In the genomic region with DNA sequence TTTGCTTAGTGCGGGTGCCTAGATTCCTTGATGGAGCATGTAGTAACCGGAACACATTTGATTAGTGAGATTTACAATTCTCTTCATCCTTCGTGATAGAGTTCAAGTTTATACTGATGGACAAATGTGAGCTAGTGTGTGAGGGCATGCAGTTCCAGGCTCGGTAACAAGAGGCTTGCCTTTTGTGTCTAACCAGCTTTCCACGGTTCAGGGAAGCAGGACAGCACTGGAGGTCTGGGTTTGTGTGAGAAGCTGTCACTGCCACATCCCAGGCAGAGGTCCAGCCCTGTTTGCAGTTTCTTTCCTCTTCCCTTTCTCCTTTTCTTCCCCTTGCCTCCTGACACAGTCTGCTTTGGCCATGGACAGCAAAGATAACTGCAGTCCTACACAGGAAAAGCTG, we compare ENCODE assay signal across 16 mouse cellular contexts.
A peak's percentile ranks its signal among the peaks of the same experiment; 100 is the strongest.
DNase-seq lines count a peak whose midpoint lies in the region; ATAC-seq and TF ChIP-seq lines count a peak whose summit lies in the region.
"Had no signal": no experiment of that assay in that cellular context is flagged by ENCODE, and none has a peak within 500 bp of the region (broad histone marks: within the 10 kb centered on the region; RNA-seq: fewer than 3 reads in every experiment).

No protein-coding gene starts in this region.

- peak; percentile 31; the same call in 1 of the 2 replicates for ATAC-seq in forebrain, embryonic 13.5 days
- ATAC-seq: activated CD4-positive, CD25-positive, alpha-beta regulatory T cell, adult 4 months had no signal

- TF ChIP-seq CTCF in left cerebral cortex, adult 2 months (IDR thresholded peaks at IDR 0.05), result no peak

- no peaks in the 10 kb centered on the region for H3K27me3 ChIP-seq in forebrain, embryonic 13.5 days
- peaks cover 31% of the 10 kb centered on the region; the same call in 1 of the 2 replicates for H3K27me3 ChIP-seq in midbrain, embryonic 10.5 days (ENCODE audit: low read depth, poor library complexity, severe bottlenecking)
- H3K27me3 ChIP-seq: kidney, embryonic 15.5 days; liver, embryonic 15.5 days had no signal

- H3K27ac ChIP-seq in left cerebral cortex, adult 2 months, result peak overlapping the region; percentile 69; the same call in 1 of the 2 replicates
- peak overlapping the region; percentile 54 for H3K27ac ChIP-seq in forebrain, embryonic 13.5 days
- peak overlapping the region; percentile 57; the same call in 1 of the 2 replicates for H3K27ac ChIP-seq in midbrain, embryonic 10.5 days (replicated peaks)
- H3K27ac ChIP-seq: gastrocnemius, adult 2 months; heart, embryonic 10.5 days; kidney, embryonic 15.5 days; limb, embryonic 10.5 days; liver, embryonic 15.5 days had no signal

- no peaks in the 10 kb centered on the region for H3K36me3 ChIP-seq in forebrain, embryonic 13.5 days (ENCODE audit: poor library complexity, severe bottlenecking)
- H3K36me3 ChIP-seq in midbrain, embryonic 10.5 days, result no peaks in the 10 kb centered on the region
- H3K36me3 ChIP-seq: heart, embryonic 10.5 days; kidney, embryonic 15.5 days; limb, embryonic 10.5 days; liver, embryonic 15.5 days had no signal

- H3K9ac ChIP-seq in forebrain, embryonic 13.5 days, result peak overlapping the region; percentile 34; the same call in 1 of the 2 replicates
- H3K9ac ChIP-seq: kidney, embryonic 15.5 days; liver, embryonic 15.5 days had no signal

- peaks cover 21% of the 10 kb centered on the region for H3K4me1 ChIP-seq in forebrain, embryonic 13.5 days
- H3K4me1 ChIP-seq in midbrain, embryonic 10.5 days, result peaks cover 20% of the 10 kb centered on the region
- H3K4me1 ChIP-seq: heart, embryonic 10.5 days; kidney, embryonic 15.5 days; limb, embryonic 10.5 days; liver, embryonic 15.5 days had no signal

- H3K4me3 ChIP-seq in left cerebral cortex, adult 2 months, result no peak overlapping the region
- H3K4me3 ChIP-seq in forebrain, embryonic 13.5 days, result no peak overlapping the region
- H3K4me3 ChIP-seq in midbrain, embryonic 10.5 days, result no peak overlapping the region
- H3K4me3 ChIP-seq: gastrocnemius, adult 2 months; heart, embryonic 10.5 days; kidney, embryonic 15.5 days; limb, embryonic 10.5 days; liver, embryonic 15.5 days had no signal

- no peaks in the 10 kb centered on the region for H3K9me3 ChIP-seq in forebrain, embryonic 13.5 days (replicated peaks)
- no peaks in the 10 kb centered on the region for H3K9me3 ChIP-seq in midbrain, embryonic 10.5 days (replicated peaks)
- H3K9me3 ChIP-seq: heart, embryonic 10.5 days; kidney, embryonic 15.5 days; limb, embryonic 10.5 days; liver, embryonic 15.5 days had no signal

- 43% methylated on average over 5 of the region's 5 CpGs for WGBS in forebrain, embryonic 13.5 days
- 41% methylated on average over 5 of the region's 5 CpGs for WGBS in midbrain, embryonic 10.5 days

- H3K4me2 ChIP-seq in forebrain, embryonic 13.5 days, result peak overlapping the region; percentile 10; the same call in 1 of the 2 replicates
- H3K4me2 ChIP-seq: kidney, embryonic 15.5 days; liver, embryonic 15.5 days had no signal

- intact Hi-C loops in left cerebral cortex, adult 2 months (cut with DNase I), result no loop called here

- DNase-seq in left cerebral cortex, adult 2 months (ENCODE audit: extremely low spot score in 1 of 2, low spot score in 2 of 2), result no peak
- no peak for DNase-seq in left cerebral cortex, adult 9 months (ENCODE audit: low spot score in 2 of 2)
- peak; percentile 46 for DNase-seq in midbrain, embryonic 10.5 days (ENCODE audit: low spot score)
- DNase-seq in retina, postnatal 1 day, result peak; percentile 46
- no peak for DNase-seq in adipocyte (ENCODE audit: low spot score)
- DNase-seq in adrenal gland, adult 2 months, result no peak
- DNase-seq: gastrocnemius, adult 2 months; layer of hippocampus, adult 9-11 months; right cerebral cortex, postnatal 25 days; thymus, postnatal 14 days had no signal

Comparison
In these comparisons a context has a peak if more than half of its experiments do, and no peak if none do; other contexts are left out.
1. DNase-seq: peak in midbrain, embryonic 10.5 days (single experiment) and retina, postnatal 1 day (single experiment); none in left cerebral cortex, adult 2 months (0 of 2), left cerebral cortex, adult 9 months (0 of 2), adipocyte (single experiment) and adrenal gland, adult 2 months (single experiment).
2. Peak in every context shown above with its lines, with median percentiles within 50 percentile points of each other: H3K27ac ChIP-seq.